Mouse (Mus musculus) activated CD4-positive, CD25-positive, alpha-beta regulatory T cell, adult 4 months (primary cell): ENCODE measurements around the gene 4930595M18Rik. TPM values are rescaled to one million over a fixed set of nuclear protein-coding genes. Genes with fewer than 3 reads are reported as not detected.

Source experiments
- ATAC-seq: one replicate; pipeline ENCODE4 v1.8.0; 2017
- polyA plus RNA-seq, 2 experiments: library from polyadenylated mRNA; unstranded; fragments of 100-300 nt; shearing (Covaris generic); gene quantifications; one replicate each; pipeline ENCODE4 v1.2.1; 2017

The 4930595M18Rik gene
- not detected for polyA plus RNA-seq

GRCm38 (mm10) chrX:81458021-81458420 lies at the start of gene 4930595M18Rik:
Gene 4930595M18Rik, minus strand, starts transcription at chrX:81458121.
- ATAC-seq, result no peak

- no peak for ATAC-seq
Observed at GRCm38 (mm10) chrX:81472500-81472899, 14.6 kb upstream of the 4930595M18Rik start.
